Mouse (Mus musculus) T-helper 17 cell (primary cell): ENCODE data around the gene Pls1.

Experiments
- in situ Hi-C, 2 experiments: fragments of 300-600 bp; cut with MboI, MseI; formaldehyde crosslinking; loops; 1 replicate in 1 of 2; 2 replicates in 1 of 2; pipeline ENCODE4 v1.15.1; 2025; ENCODE audit warnings: high pct_unique_total_duplicates in 2 of 2

Gene Pls1

DNA sequence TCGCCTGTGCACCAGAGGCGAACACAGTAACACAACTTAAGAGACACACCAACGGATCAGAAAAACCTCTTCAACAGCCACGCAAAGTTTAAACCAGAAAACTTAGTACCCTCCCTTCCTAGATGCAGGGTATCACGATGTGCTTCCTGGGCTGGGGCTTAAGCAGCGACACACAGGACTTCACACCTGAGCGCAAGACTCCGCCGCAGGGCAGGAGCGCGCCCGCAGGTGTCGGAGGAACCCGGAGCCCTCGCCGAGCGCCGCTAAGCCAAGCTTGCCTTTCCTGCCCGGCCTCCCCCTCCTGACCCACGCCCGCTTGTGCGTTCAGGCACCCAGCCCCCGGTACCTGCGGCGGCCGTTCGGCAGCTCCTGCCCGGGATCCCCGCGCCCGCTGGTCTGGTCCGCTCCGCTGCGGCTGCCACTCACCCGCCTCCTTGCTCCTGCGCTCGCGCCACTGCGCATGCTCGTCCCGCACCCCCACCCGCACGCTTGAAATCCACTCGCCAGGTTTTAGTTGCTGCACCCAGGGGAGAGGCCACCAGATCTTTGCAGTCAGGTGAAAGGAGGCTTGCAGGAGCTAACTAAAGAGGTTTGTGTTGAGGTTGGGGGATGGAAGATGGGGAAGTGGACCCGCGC, at the start of gene Pls1:
Pls1 (minus strand) TSS at position 487 of the 636 bp plus-strand sequence.
- in situ Hi-C loops: loop anchor here (5.0 to 10.0 kb wide), 2 partner anchors 98 to 330 kb away; partner anchors contain the start of gene U2surp (in 1 of the 2)

DNA sequence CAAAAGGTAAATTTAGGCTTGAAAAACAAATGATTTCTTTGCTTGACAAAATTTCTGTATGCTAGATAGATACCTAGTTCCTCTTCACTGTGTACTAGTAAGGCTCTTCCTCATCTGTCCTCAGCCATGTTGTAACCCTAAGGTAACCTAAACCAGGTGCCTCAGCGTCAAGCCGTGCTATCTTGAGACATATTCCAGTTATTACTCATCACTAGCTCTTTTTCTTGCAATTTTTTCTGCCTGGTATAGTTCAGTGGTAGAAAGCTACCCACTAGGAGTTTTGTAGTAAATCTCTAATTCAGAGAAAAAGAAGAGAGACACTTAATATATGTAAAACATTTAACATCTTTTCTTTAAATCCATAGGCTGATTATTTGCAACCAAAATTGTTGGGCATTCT, 37.6 kb upstream of the Pls1 start:
- in situ Hi-C loops: no loop called here

DNA sequence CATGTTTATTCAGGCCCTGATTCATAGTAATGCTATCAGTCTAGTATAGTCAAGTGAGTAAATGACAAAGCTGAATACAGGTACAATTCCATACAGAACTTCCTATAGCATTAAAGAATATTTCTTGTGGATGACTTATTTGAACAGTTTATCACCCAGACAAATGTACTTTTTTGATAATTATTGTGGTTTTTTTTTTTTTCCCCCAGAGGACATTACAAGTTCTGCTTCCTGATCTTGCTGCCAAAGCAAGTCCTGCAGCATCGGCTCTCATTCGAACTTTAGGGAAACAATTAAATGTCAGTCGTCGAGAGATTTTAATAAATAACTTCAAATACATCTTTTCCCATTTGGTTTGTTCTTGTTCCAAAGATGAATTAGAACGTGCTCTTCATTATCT, 33.1 kb upstream of the Pls1 start:
- in situ Hi-C loops: no loop called here

DNA sequence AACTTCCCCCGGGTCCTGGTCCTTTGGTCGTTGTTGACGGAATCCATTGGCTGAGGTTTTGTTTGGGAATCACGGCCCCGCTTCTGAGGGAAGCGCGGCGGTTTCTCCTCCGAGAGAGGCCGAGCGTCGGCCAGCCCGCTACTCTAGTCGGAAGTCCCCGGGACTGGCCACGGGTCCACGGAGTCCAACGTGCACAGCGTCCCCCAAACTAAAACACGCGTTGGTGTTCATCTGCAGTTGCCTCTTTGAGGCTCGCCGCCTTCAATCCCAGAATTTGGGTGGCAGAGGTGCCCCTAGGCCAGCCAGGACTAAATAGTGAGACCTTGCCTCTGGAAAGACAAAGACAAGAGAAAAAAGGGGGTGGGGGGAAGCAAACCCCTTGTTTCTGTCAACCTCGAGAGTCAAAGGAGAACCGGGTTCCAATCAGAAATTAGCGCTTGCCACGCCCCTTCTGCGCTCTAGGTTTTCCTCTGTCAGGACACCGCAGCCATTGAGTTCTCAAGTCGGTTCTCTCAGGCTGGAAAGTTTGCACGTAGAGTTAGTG, 13.0 kb upstream of the Pls1 start:
- in situ Hi-C loops: loop anchor here in 1 of 2 experiments (5.0 kb wide), 1 partner anchor 531 kb away; no protein-coding TSS in a partner anchor

DNA sequence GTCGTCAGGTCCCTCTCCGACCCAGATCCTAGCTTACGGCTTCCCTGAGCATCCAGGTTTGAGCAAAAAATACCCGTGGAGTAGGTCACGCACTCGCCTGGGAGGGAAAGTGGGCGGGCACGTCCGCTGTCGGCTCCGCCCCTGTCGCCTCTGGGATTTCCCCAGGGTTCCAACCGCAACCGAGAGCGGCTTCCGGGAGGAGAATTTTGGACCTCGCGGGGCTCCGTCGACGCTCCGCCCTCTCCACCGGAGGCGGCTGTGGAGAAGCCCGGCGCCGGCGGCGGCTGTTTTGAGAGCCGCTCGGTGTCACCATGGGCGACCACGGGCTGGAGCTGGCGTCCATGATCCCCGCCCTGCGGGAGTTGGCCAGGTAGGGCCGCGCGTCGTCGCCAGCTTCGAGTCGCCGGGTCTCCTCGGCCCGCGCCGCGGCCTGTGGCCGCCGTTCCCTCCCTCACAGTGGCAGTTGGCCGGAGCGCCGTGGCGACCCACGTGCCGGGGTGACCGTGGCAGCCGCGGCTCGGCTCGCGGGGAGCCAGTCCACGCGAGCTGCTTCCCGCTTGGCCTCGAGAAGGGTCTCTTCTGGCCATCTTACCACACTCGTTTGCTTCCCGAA, 12.4 kb upstream of the Pls1 start, which contains the start of gene Atr:
Atr (plus strand) TSS at position 184 of the 613 bp plus-strand sequence.
- in situ Hi-C loops: loop anchor here in 1 of 2 experiments (5.0 kb wide), 1 partner anchor 530 kb away; no protein-coding TSS in a partner anchor

DNA sequence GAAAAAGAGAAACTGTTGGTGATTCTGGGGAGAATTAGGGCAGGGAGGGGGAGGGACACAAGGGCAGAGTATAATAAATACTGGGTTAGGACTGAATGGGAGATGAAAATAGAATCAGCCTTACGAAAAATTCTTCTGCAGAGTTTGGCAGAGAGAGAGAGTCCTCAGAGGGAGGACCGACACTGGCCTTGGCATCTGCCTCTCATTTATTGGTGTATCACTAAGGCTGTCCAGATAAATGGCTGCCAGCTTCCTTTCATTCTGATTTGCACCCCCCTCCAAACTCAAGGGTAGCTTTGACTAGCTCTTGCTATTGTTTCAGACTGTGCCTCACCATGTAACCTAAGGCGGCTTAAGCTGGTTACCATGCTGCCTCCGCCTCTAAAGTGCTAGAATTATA, 10.9 kb upstream of the Pls1 start:
- in situ Hi-C loops: loop anchor here in 1 of 2 experiments (5.0 kb wide), 1 partner anchor 529 kb away; no protein-coding TSS in a partner anchor

DNA sequence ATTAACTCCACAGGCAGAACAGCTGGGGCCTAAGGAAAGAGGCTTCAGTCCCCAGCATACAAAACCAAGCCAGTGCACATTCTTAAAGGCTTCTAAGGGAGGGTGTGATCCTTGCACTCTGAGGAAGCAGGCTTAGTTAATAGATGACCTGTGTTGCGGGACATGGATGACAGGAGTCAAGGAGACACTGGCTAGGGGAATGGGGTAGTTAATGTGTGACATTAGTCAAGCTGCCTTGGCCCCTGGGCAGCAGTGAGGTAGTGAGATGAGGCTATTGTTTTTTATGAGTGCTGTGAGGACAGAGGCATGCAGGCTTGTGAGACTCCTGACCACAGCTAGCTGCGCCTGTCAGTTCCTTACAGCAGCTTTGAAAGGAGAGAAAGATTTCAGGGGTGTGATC, 9.8 kb upstream of the Pls1 start:
- in situ Hi-C loops: loop anchor here in 1 of 2 experiments (5.0 kb wide), 2 partner anchors 323 to 528 kb away; no protein-coding TSS in a partner anchor

DNA sequence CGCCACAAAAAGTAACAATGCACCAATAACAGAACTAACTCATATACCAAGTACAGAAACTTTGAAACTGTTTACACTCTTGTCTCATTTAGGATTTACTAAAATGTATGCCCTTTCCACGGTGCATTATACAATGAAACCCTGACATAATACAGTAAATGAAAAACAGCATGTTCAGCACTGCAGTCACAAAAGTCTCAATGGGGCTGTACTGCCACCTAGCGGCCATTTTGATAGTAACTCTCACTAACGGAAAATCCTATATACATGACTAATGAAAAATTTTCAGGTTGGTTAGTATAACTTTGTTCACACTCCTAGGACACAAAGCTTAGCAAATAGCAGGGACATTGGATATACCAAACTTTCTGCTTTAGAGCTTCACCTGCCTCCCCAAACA, 7.8 kb upstream of the Pls1 start:
- in situ Hi-C loops: loop anchor here in 1 of 2 experiments (5.0 kb wide), 1 partner anchor 321 kb away; no protein-coding TSS in a partner anchor

DNA sequence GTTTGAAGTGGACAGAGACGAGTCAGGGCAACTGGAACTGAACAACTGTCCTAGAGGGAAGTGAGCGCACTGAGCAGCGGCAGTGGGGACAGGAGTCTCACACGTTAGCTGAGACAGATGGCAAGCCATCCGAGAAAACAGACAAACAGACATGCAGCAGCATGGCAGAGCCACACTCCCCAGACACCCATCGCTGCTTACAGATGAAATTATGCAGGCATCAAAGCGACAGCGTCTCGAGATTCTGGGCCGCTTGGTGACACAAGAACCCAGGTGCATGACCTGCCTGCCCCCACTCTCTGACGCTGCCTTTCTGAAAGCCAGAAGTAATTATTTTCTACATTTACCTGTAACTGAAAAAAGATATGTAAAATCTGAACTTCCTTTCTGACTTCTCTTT, 6.6 kb upstream of the Pls1 start:
- in situ Hi-C loops: loop anchor here in 1 of 2 experiments (5.0 kb wide), 1 partner anchor 319 kb away; no protein-coding TSS in a partner anchor

DNA sequence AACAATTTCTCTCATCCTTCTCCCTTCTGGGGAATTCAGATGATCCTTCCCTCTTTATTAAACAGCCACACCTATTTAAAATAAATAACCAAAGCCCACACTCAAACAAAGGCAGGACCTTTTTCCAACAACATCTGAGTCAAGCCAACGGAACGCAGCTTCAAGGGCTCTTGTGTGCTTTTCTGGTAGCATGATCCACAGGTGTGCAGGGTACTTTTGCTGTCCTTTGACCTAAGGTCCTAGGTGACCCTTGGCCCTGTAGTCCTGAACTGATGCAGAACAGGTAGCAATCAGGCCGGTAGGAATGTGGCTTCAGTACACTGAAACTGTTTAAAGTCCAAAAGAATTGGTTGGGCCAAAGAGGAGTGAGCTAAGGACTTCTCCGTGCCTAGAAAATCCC, 600 bp upstream of the Pls1 start:
- in situ Hi-C loops: loop anchor here in 1 of 2 experiments (10.0 kb wide), 1 partner anchor 331 kb away; the partner anchor contains the start of gene U2surp

DNA sequence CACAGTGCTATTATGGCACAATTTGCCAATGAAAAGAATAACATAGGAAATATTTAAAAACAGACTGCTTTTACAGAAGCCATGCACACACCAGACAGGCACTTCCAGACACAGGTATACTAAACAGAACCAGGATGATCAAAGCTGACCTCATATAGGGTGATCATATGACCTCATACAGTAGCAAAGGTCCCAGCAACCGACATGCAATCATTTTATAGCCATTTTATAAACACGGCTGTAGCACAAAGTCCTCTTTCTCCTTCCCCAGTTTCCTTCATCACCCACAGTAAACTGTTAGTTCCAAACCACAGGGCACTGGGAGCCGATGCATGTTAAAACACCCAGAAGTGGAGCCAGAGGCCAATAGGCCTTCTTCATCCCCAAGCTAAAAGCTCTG, 5.7 kb downstream of the Pls1 start:
- in situ Hi-C loops: no loop called here

DNA sequence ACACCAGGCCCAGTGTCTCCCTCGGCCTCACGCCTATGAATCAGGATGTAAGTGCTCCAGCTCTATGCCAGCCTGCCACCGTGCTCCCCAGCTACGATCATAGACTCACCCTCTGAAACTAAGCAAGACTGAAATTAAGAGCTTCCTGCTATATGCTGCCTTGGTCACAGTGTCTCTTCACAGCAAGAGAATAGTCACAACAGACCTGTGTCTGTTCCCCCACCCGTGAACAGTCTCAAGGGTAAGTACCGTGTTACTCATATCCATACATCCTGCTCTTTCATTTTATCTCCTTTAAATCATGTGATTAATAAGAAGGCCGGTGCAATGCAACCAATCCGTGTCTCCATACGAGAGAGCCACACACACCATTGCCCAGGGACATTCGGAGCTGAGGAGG, 9.4 kb downstream of the Pls1 start:
- in situ Hi-C loops: no loop called here

DNA sequence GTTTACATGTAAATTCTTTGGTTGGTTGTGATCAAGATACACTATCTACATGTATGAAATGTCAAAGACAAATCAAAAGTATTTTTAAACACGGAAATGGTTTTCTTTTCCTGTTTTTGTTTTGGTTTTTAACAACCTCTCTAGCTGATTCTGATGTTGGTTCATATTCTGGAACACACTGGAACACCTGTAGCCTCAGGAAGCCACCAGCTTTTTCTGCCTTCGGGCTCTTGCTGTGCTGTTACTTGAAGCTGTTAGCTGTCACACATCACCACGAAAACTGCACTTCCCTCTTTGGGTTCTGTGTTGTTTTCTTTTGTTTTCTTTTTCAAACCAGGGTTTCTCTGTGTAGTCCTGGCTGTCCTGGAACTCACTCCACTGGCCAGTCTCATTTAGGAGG, 10.3 kb downstream of the Pls1 start:
- in situ Hi-C loops: no loop called here

DNA sequence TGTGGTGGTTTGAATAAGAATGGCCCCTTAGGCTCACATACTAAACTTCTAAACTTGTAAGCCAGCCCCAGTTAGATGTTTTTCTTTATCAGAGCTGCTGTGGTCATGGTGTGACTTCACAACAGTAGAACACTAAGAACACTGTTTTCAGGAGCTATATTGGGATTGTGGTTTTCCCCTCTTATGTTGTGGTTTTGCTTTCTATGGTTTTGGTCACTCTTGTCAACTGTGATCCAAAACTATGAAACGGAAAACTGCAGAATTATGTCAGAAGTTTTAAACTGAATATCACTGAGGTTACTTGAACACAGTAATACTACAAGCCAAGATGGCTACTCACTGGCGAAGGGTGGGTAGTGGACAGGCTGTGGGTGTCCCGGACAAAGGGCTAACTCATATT, 12.4 kb downstream of the Pls1 start:
- in situ Hi-C loops: no loop called here

DNA sequence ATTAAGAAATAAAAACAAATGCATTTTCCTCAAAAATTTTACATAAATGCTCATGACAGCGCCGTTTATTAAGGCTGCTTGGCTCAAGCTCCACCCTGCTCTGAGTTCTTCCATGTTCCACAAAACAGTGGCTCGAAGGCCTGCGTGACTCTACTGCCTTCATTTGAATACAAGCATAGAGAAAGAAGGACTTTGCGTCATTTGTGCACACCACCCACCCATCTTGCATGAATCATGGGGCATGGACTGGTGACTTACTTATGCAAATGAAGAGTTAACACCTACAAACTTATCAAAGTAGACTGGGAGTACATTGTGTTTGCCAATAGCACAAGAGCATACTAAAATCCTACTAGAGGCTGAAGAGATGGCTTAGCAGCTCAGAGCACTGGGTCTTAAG, 17.5 kb downstream of the Pls1 start:
- in situ Hi-C loops: no loop called here

DNA sequence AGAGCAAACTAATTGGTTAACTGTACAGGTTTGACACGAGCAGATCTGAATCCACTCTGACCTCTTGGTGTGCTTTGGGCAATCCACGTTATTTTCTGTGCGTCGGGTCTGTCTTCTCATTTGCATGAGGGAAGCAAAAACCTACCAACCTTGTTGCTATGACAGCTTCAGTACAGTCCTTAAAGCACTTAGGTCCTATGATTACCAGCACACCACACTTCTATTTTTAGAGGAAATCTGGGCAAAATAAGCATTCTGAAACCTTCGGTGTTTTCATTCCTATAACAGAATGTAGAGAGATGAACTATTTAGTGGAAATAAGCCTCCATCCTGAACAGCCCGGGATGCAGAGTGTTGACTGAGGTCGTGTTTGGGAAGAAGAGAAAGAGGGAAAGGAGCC, 22.6 kb downstream of the Pls1 start:
- in situ Hi-C loops: no loop called here

DNA sequence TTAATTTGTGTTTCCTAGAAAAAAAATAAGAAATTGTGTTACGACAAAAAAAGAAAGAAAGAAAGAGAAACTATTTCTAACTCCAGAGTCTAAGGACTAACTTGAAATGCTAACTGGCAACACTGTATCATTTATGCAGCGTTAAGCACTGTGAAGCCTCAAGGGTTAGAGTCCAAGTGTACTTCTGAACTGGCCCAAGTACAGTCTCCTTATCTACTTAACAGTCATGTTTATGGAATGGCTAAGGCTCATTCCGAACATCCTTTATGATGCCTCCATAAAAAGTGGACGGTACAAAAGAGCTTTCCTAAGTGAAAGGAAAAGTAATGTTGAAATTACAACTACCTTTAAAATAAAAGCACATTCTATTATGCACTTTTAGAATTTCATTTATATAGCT, 29.4 kb downstream of the Pls1 start:
- in situ Hi-C loops: no loop called here

DNA sequence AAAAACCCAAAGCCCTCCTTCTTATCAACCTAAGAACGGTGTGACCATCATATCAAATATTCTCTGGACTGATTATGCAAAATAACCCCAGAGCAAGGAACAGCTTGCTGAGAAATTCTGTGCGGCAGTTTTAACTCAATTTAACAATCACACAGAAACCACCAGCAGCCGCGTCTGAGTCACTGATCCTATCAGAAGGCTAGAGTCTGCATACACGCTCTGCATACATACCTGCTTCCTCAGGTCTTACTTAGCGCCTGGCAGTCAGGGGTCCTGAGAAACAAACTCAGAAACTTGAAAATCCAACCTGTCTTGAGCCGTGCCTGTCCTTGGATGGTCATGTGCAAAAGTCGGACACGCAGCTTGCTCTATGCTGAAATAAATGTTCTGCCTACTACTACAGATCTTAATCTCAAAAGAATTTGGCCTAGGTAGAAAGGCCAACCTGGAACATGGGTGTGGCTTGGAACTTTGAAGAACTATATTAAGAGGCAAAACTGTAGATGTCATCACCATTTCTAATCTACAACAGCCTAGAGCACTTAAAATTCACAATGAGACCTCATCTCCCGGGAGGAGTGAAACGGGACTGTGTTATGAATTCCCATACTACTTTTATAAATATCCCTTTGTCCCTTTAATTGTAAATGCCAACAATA, 30.0 kb downstream of the Pls1 start:
- in situ Hi-C loops: no loop called here

DNA sequence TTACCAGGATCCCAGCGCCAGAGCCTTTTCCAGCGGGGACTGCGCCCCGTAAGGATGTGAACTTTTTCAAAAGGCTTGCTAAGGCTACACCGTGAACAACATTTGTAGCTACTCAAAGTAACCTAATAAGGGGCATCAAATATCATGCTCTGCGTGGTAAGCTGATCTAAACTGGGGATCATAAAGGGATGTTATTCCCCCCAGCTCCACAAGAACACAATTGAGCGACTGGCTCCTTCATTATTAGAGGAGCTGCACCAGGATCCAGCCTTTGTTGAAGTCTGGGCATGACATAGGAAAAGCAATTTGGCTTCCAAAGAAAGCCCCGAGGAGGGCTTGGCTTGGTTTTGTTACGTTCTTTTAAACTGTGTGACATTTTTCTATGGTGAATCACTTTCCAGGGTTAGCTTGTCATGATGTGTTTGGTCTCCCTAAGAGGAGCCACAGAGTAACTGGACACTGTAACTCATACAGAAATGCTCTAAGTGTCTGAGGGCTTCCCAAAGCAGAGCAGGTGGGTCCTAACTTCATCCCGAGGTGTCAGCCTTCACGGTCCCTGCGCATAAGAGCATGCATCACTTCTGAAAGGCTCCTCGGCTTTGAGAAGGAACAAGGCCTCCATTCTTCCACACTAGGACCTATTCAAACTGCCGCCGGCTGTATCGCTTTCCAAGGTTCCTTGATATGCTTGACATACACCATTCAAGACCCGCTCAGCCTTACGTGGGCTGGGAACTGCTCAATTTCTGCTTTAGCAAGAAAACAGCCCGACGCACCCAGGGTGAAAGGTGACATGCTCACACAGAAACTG, 31.2 kb downstream of the Pls1 start:
- in situ Hi-C loops: no loop called here

DNA sequence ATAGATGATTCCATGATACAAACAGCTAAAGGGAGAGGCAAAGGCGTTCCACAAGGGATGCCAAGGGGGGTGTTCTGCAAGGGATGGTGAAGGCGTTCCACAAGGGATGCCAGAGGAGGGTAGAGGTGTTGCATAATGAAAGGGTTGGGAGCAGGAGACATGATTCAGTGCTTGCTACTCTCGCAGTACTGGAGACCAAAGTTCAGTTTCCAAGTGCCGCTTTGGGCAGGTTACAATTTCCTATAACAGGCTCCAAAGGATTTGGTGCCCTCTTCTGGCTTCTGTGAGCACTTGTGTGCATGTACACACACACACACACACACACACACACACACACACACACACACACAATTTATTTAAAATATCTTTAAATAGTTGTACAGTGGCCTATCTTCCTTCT, 33.3 kb downstream of the Pls1 start:
- in situ Hi-C loops: no loop called here

DNA sequence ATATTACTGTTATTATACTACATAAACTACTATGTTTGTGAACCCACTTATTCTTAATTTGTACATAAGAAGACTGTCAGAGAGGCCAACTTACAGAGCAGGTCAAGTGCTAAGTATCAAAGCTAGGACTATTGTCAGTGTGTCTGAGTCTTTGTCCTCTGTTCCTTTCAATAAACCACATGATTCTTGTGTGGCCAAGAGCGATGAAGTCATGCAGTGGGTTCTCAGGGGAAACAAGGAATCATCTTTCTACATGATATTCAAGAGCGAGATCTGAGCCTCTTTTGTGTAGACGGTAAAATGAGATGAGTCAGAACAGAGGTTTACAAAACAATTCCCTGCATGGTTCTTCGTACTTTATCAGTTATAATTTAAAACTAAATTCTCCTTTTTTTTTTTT, 35.5 kb downstream of the Pls1 start:
- in situ Hi-C loops: no loop called here
